Mouse (Mus musculus) spleen, postnatal 14 days (tissue): ENCODE results near the gene Osbpl10.
"Not testable (repeated sequence)": the region's sequence is repeated elsewhere in the genome, so short reads cannot be mapped to it uniquely, and the experiment has no call there.

ENCODE experiments used
- DNase-seq, 2 experiments: peaks; one replicate each; pipeline ENCODE4 v3.0.0; 2021 to 2022; ENCODE audit warnings: low spot score in 2 of 2

Gene Osbpl10

DNA sequence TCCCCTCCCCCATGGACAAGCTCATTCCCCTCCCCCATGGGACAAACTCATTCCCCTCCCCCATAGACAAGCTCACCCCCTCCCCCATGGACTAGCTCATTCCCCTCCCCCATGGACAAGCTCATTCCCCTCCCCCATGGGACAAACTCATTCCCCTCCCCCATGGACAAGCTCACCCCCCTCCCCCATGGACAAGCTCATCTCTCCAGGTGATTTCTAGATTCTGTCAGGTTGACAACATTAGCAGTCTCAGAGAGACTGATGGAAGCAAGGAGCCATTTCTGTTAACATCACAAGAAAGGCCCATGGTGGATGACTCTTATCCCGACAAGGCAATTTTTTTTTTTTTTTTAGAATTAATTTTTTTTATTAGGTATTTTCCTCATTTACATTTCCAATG, 52.7 kb downstream of the Osbpl10 start:
- DNase-seq = not testable (repeated sequence)

DNA sequence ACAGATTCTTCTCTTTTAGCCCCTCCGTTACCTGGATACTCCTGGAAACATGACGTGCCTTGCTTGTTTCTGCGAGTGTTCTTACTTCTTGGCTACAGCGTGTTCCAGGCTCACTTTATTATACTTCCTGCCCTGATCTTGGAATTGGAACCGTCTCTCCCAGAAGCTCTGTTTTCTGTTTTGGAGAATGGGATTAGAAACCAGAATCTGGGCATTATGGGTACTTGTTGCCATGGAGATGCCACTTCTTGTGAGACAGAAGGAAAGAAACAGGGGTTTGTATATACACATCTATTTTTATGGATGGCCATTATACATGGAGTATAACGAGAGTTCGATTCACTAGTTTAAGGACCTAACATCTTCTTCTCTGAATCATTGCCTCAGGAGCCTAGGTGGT, 54.4 kb downstream of the Osbpl10 start:
- no peak for DNase-seq

DNA sequence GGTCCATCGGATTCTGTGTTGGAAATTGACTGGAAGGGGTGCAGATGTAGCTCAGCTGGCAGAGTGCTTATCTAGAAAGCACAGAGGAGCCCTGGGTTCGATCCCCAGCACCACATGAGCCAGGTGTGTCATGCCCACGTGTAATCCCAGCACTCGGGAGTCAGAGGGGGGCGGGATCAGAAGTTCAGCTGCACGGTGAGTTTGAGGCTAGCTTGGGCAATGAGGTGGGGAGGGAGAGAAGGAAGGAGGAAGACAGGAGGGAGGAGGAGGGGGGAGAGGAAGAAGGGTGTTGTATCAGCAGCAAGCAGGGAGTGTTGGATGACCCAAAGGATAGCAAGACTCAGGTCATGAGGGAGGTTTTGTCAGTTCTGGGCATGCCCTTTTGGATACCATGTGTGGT, 55.9 kb downstream of the Osbpl10 start:
- DNase-seq = no peak

DNA sequence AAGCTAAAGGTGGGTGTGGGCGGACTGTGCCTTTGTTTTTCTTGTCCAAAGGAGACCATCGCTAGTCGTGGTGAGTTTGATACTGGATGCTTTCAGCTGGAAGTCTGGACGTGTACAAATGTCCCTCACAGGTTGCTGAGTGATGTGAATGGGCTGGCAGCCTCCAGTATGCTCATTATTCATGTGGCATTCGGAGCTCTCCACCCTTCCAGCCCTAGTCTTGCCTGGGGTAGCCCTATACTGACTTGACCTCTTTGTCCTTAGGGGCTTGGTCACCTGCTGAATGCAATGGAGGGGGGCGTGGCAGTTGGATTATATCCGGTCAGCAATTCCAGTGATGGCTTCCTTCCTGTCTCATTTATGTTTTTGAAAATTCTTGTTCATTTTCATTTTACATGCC, 56.4 kb downstream of the Osbpl10 start:
- DNase-seq = no peak

DNA sequence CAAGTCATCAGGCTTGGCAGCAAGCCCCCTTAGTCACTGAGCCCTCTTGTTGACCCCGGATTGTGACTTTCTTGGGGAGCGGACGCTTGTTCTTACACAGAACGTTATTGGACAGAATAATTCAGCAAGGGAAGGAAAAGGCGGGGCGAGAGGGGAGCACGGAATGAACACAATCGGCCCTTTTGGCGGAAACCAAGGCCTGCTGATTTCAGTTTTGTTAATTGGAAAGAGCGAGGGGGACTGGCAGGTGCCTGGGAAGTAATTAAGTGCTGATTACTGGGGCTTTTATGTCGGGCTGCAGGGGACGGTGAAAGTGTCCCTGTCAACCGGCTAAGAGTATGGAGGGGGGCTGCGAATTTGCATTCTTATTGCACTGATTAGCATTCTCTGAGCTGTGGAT, 59.8 kb downstream of the Osbpl10 start:
- no peak for DNase-seq

DNA sequence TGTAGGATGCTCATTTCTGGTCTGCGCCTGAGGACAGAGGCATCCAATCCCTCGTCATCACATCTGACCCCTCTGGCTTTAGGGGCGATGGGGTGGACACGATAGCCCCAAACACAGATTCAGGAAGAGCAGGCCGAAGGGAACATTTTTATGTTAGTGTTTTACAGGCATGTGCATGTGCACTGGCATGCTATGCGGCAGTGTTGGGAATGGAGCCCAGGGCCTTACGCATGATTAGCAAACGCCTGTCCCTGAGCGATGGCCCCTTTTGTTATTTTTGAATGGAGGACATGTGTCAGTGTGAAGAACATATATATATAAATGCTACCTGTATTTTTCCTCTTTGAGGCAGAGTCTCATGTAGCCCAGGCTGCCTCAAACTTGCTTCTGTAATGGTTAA, 60.3 kb downstream of the Osbpl10 start:
- DNase-seq = no peak

DNA sequence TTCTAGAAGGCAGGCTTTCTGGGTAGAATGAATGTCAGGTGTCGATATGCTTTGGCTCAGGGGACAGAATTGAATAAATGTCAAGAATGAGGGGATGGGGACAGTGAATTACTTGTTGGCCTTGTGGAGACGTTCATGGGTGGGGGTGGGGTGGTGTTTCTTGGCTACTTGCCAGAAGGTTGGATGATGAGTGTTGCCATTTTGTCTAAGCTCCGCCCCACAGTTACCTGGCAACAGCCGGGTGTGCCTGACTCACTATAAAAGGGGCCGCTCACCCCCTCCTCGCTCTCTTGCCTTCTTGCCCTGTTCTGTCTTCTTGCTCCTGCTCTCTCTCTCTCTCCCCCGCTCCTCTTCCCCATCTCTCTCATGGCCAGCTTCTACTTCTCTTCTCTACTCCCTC, 60.9 kb downstream of the Osbpl10 start:
- no peak for DNase-seq

DNA sequence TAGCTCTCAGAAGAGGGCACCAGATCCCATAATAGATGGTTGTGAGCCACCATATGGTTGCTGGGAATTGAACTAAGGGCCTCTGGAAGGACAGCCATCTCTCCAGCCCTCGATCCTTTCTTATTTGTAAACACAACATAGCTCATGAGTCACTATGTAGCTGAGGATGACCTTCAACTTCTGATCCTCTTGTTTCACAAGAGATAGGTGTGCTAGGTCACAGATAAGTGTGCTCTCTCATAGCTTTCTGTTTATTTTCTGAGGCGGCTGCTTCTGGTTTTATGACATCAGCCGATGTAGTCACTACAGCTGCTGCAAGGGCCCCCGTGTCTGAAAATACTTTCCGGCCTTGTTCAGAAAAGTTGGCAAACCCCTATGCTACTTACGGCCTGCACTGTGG, 64.2 kb downstream of the Osbpl10 start:
- DNase-seq = no peak

DNA sequence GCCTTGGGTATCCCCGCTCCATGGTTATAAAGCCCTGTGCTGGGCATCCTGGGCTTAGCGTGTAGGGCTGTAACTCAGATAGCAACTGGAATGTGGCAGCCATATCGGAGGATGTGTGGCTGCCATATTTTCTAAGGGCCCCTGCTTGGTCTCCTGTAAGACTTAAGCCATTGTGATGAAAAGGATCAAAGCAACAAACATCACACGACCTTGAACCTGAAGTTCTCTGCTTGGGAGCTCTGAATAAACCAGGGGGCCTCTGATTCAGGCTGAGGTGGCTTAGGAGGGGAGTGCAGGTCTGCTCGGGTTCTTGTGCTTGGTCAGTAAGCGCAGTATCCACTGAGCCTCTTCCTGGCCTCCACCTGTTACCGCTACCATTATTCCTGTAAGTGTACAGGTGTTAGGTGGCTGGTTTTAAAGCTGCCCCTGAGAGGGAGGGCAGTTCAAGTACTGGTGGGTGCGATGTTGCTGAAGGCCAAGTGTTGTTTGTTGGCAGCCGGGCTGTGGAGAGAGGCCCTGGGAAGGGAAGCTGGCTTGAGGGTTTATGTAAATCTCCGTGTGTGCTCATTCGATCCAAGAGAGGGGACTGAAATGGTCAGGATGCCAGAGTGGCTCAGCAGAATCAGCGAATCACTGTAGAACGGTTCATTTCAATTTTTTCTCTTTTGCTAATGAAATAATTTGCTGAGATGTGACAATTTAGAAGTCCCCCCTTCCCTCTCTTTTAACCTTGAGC, 64.8 kb downstream of the Osbpl10 start:
- DNase-seq = no peak

DNA sequence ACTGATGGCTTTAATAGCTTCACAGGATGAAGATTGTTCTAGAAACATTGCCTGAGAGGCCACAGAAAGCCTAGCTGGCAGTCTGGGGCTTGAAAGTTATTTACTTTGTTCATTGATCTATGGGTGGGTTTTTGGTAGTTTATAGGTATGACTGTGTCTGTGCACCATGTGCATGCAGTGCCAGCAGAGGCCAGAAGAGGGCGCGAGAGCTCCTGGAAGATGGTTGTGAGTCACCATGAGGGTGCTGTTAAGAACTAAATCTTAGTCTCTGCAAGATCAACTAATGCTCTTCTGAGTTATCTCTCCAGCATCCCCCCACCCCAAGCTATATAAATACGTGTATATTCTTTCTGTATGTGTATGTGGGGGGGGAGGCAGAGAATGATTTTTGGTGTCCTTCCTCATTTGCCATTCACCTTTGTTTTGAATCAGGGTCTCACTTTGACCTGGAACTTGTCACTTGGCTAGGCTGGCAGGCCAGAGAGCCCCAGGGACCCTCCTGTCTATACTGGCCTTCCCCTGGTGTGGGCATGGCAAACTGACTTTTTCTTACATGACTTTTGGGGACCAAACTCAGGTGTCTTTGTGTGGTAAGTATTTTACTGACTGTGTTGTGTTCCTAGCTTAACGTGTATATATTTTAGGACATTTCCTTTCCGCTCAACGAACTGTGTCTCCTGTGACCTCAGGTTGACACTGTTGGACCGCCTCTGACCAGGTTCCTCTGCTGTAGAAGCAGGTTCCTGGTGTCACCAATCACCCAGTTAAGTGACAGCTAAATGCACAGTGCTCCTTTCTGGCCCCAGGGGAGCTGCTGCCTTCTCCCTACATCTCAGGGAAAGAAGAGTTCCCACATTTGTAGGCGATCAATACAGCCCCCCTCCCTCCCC, 65.8 kb downstream of the Osbpl10 start:
- peak in 1 of 2 experiments; percentile 46 for DNase-seq

DNA sequence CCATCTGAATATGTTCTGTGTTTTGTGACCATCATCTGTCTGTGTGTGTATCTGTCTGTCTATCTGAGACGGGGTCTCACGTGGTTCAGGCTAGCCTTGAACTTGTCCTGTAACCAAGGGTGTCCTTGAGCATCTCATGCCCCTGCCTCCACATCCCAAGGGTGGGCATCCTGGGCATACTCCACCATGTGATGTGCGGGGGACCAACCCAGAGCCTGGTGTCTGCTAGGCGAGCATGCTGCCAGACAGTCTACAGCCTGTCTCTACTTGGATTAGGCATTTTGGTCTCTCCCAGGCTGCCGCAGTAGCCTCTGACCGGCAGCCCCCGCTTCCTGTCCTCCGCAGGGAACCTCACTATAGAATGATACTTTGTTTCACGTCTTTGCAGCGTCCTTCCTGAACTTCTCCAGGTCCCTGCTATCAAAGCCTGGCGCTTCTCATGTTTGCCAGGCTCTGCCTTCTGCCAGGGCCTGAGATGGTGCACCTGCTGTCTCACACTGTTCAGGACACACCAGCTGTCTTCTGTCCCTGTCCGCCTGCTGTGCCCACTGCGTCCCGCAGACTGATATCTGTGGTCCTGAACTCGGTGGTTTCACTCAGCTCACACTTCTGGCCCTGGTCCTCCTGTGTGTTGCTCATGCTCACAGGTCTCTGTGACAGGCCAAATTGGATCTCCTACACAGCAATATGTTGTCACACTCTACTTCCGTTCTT, 66.9 kb downstream of the Osbpl10 start:
- DNase-seq = no peak

DNA sequence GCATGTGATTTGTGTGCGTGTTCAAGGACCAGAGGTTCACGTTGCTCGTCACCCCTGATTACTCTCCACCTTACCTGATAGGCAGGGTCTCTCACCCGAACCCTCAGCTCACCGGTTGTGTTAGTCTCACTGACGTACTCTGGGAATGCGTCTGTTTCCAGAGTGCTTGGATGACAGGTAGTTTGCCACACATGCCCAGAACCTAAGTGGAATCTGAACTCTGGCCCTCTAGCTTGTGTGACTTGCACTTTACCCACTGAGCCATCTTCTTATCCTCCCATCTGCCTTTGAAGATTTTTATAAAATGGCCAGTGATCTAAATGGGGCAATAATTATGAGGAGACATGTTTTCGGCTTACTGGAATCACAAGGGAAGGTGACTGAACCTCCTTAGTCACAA, 68.3 kb downstream of the Osbpl10 start:
- DNase-seq = no peak

DNA sequence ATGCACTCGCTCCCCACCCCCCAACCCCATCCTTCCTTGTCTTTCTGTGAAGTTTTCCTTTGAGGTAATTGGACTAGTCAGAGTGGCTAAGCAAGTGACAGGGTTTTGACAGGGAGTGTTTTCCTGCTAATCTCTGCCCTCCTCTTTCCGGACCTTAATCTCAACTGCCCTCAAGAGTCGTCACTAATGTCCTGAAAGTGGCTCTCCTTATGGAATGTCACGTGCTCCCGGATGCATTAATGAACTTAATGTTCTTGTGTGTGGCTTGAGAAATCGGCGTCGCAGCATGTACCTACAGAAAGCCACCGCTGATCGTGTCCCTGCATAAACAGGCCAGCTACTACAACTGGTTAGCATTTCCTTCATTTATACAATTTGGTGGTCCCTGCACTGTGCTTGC, 70.0 kb downstream of the Osbpl10 start:
- no peak for DNase-seq

DNA sequence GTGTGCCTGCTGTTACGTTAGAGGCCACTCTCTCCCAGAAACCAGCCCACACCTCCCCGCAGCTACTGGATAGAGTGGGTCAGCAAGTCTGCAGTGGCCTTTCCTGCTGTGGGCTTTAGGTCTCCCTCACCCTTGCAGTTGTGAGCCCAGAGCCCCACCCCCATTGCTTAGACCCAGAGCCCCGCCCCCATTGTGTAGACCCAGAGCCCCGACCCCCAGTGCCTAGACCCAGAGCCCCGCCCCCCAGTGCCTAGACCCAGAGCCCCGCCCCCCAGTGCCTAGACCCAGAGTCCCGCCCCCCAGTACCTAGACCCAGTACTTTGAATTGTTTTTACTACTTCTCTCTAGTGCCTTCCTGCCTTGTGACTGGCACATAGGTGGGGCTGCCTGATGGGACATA, 70.5 kb downstream of the Osbpl10 start:
- no peak for DNase-seq

DNA sequence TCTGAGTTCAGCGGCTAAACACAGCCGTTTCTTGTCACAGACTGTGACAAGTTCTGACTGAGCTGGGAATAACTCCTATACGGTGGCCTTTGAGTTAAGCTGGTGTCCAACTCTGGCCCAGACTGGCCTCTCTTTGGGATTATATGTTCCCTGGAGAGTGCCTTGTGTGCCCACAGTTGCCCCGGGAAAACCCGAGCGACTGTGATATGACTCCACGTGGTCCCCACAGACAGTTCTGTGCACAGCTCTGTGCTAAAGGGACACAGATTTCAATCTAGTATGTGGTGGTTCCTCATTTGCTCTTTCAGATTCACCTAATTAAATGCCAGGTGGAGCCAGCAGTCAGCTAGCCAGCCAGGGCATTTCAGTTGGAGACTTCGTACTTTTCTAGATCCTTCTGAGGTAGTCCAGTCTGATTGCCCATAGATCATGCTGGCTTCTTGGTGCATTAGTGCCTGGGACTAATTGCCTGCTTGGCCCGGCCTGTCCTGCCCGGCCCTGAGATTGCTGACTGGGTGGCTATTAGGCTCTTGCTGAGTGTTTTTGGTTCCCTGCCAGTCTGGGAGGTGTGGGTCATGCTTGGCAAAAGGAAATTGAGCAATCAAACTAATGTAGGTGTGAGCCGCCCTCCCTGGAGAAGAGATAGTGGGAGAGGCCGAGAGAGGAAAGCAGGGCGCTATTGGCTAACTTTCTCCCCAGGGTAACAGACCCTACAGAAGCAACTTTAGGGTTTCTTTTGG, 71.8 kb downstream of the Osbpl10 start:
- no peak for DNase-seq

DNA sequence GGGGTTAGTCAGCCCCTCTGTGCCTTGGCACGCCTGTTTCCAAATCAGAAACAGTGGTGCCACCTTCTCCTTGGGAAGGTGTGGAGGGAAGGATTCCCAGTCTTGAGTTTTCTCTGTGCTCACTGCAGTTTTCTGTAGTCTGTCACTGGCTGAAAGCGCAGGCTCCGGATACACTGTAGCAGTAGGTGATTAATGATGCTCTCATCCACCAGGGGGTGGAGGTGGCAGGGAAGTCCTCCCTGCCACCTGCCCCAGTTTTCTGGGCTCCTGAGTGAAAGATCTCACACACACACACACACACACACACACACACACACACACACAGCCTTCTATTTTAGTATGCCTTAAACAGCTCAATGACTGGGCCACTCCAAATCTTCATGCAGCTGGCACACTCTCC, 73.6 kb downstream of the Osbpl10 start:
- DNase-seq = no peak

DNA sequence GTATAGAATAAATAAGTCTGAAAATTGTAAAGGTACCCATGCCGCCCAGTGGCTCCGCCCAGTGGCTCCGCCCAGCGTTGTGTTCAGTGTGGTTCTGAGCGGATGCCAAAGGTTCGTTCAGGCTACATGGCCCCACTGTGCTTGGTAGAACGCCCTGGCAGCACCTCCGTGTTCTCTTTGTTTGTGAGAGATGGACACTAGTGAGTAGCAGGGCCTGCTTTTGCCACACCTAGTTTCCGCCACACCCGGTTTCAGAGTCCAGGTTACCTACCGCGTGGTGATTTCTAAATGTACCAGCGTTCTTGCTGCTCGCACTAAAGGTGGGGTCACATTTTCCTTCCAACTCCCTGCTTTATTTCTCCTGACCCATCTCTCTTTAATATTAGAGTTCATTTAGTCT, 75.4 kb downstream of the Osbpl10 start:
- DNase-seq = no peak

DNA sequence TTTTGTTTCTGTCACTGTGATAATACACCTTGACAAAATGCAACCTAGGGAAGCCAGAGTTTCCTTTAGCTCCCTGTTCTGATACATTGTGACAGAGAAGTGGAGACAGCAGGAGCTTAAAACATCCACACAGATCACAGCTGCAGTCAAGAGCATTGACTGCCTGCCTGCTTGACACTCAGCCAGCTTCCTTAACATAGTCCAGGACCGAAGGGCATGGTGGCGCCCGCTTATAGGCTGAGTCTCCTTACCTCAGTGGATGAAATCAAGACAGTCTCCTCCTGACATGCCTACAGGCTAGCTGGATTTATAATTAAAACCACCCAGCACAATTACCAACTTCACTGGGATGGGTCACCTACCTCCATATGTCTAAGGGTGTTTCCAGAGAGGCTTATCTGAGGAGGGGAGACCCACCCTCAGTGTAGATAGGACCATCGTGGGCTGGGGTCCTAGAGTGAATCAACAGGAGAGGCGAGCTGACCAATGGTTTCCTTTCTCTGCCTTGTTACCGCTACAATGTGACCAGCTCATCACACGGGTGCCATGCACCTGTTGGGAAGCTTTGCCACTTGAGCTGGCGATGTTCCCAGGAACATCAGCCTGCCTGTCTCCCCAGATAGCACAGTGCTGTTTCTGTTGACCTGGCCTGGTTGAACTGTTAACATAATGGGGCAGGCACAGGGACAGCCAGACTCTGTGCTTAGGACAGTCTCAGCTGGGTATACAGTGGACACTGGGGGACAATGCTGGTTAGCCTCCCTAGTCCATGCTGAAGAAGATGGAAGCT, 76.9 kb downstream of the Osbpl10 start:
- DNase-seq = no peak

DNA sequence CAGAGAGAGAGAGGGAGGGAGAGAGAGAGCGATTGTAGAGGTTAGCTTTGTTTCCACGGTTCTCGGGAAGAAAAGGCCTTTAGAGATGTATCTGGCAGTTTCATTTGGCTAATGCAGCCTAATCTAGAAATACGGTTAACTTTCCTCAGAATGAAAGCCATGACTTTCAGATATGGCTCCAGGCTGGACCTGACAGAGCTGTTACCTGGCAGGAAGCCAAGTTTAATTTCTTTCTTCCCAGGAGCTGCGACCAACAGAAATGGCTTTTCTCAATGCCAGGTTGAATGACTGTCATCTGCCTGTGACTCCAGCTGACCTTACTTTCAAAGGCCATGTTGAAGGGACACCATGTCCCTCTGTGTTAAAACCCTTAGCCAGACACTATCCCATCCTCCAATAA, 80.4 kb downstream of the Osbpl10 start:
- DNase-seq = no peak

DNA sequence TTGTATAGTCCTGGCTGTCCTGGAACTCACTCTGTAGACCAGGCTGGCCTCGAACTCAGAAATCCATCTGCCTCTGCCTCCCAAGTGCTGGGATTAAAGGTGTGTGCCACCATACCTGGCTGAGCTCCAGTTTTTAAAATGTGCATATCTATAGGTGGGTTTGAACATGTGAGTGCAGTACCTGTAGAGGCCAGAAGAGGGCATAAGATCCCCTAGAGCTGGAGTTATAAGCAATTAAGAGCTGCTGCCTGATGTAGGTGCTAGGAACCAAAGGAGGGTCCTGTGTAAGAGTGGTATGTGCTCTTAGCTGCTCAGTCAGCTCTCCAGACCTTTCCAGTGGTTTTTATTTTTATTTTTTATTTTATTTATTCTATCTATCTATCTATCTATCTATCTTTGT, 86.5 kb downstream of the Osbpl10 start:
- DNase-seq = no peak

DNA sequence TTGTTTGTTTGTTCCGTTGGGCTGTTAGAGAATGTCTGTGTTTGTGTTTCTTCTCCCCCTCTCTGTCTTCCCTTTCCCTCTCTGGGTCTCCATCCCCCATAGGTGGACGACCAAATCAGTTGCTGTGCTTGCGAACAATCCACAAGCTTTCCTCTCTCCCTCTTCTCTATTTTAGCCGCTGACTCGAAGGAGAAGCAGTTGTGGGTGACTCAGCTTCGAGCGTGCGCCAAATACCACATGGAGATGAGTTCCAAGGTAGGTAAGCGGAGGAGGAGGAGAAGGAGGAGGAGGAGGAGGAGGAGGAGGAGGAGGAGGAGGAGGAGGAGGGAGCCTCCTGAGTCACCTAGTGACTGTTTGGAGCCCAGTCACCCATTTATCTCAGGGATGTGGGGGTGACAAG, 88.7 kb downstream of the Osbpl10 start:
- DNase-seq = no peak
